Mouse (Mus musculus) erythroblast, adult 5-6 weeks (primary cell): ENCODE results near the gene Cradd. TPM values are rescaled to one million over a fixed set of nuclear protein-coding genes. Genes with fewer than 3 reads are reported as not detected.

ENCODE experiments used
- ATAC-seq: replicated peaks from 2 replicates; pipeline ENCODE4 v1.8.0; 2016; ENCODE audit warnings: moderate number of reproducible peaks, mild to moderate bottlenecking, moderate TSS enrichment, inconsistent platforms; ENCODE audit not compliant: poor library complexity, low FRiP score, severe bottlenecking
- total RNA-seq, 2 experiments: library from RNA; stranded (forward) in 1 of 2; stranded (reverse) in 1 of 2; fragments of 150-400 nt in 1 of 2; fragments of 200-764, 138-1000 nt in 1 of 2; gene quantifications; 2 replicates each; pipeline versions ENCODE4 v1.2.3 to v1.2.4; 2015 to 2017; ENCODE audit warnings: low replicate concordance in 2 of 2

Gene Cradd
- total RNA-seq, 2 experiments from 2014 or later, result 0.09 to 7.1 TPM

GRCm38 (mm10) chr10:95255018-95255680 is 68.8 kb downstream of the Cradd start:
- ATAC-seq, result no peak

GRCm38 (mm10) chr10:95254453-95255001 is 69.4 kb downstream of the Cradd start:
- ATAC-seq, result no peak

DNA sequence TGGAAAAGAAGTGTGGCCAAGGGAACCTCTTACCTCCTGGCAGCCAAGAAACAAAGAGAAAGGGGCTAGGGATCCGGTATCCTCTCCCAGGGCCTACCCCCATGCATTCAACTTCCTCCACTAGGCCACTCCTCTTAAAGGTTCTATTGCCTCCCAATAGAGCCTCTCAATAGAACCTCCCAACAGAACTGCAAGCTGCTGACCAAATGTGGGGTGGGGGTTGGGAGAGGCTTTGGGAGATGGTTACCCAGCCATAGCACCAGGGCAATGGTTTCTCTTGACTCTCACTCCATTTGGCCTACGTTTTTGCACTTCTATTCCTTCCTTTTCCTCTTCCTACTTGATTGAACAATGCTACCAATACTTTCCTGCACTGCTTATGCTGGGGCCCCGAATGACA is 69.9 kb downstream of the Cradd start:
- ATAC-seq, result no peak

- no peak for ATAC-seq
Measured at GRCm38 (mm10) chr10:95251674-95252073, 72.3 kb downstream of the Cradd start.

- no peak for ATAC-seq
Measured at GRCm38 (mm10) chr10:95248362-95248761, 75.6 kb downstream of the Cradd start.

DNA sequence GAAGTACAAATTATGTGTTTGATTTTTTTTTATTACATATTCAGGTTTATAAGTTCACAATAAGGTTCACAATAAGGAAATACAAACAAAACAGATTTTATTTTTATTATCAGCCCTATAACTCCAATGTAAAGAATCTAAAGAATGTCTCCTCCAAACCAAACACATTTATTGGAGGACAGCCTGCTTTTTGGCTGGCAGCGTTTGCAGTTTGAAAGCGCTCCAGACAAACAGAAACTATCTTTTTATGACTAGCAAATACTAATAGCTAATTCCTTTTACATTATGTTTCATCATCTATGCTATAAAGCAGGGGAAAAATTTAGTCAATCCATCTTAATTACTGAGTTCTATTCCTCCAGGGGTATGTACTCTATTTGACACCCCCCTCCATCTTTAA is 77.2 kb downstream of the Cradd start:
- ATAC-seq, result no peak

- no peak for ATAC-seq
Measured at GRCm38 (mm10) chr10:95245680-95245982, 78.3 kb downstream of the Cradd start.

DNA sequence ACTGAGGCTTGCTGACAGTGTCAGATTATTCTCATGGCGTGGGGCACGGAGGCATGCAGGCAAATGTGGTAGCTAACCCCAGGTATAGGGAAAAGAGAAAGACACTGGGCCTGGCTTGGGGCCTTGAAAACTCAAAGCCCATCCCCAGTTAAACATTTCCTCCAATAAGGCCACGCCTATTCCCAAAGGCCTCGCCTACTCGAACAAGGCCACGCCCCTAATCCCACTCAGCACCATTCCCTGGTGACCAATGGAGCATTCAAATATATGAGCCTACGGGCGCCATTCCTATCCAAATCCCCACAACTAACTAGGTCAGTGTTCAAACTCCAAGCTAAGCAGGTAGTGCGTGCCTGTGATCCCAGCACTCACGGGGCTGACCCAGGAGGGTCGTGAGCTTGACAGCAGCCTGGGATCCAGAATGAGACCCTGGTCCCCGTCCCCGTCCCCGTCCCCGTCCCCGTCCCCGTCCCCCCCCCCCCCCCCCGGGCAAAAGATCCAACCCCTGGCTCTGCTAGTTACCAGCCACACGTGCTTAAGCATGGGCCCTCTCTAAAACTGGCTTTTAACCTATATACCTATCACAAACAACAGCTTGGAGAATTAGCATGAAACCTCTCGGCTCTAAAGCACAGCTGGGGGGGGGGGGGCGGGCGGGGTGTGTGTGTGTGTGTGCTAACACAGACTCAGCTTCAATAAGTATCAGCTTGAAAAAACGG is 78.8 kb downstream of the Cradd start:
- ATAC-seq, result no peak

DNA sequence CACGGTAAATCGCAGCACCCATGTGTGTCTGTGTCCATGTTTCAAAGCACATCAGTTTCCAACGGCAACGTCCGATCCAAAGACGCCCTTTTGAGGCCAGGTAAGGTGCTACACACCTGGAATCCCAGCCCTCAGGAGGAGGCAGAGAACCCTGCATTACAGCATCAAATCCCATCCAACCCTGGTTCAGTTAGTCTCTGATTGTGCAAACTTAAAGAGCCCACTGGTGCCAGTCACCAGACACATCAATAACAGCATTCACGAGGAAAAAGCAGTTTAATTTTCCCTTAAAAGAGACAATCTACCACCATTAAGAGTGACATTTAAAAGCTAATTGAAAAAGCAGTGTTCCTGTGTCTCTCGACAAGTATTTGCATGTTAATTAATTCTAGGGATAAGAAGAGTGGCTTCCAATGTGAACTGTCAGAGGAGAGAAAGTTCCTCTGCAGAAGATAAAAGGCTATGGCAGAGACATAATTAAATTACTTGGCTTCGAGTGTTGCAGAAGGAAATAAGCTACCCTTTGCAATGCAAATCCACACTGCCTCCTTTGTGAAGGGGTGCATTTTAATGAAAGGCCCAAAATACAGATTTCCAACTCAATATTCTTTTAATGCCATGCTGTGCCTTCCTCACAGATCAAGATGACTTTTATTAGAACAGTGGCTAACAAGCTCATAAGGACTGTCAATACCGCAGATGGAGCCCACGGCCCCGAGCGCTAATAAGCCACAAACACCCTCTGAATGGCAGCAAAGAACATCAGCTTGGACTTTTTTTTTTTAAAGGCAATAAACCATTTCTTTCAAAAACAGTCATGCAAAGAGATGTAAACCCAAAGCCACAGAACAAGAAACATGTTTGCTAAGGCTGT is 84.5 kb downstream of the Cradd start:
- no peak for ATAC-seq

GRCm38 (mm10) chr10:95238667-95239066 is 85.3 kb downstream of the Cradd start:
- ATAC-seq, result no peak

GRCm38 (mm10) chr10:95236226-95236625 is 87.7 kb downstream of the Cradd start:
- no peak for ATAC-seq

DNA sequence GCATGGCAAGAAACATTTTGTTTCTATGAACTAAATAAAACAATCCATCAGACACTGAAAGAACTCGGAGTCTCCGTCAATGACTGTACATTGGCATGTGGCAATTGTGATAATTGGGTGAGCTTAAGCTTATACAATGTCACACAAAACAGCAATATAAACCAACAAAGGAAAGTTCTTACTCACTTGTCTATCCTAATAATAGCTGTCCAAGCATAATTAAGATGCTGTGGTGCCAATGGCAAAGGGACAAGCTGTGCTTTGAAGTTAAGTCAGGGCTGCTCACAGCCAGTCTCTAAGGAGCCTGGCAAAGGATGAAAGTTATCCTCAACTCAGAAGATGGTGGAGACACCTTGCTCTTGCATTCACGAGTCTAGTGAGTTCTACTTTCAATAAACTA is 89.3 kb downstream of the Cradd start:
- ATAC-seq, result no peak

DNA sequence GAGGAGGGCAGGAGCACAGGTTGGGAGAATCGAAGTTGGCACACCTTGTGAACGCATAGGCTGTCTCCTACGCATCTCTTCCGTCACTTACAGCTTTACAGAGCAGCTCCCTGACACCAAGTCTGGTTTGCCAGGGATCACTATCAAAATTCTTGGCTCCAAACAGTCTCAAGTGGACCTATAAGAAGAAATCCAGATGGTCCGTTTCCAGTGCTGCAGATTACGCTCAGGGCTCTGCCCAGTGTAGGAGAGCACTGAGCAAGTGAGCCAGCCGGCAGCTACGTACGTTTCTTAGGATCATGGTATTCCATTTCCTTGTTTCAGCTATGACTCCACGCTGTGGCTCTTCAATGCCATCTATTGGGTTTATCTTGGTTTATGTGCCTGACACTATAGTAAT is 90.9 kb downstream of the Cradd start:
- no peak for ATAC-seq

- no peak for ATAC-seq
Measured at GRCm38 (mm10) chr10:95232554-95232953, 91.4 kb downstream of the Cradd start.

- no peak for ATAC-seq
Measured at GRCm38 (mm10) chr10:95228192-95228591, 95.7 kb downstream of the Cradd start.

- ATAC-seq, result no peak
Measured at GRCm38 (mm10) chr10:95227590-95227989, 96.3 kb downstream of the Cradd start.

DNA sequence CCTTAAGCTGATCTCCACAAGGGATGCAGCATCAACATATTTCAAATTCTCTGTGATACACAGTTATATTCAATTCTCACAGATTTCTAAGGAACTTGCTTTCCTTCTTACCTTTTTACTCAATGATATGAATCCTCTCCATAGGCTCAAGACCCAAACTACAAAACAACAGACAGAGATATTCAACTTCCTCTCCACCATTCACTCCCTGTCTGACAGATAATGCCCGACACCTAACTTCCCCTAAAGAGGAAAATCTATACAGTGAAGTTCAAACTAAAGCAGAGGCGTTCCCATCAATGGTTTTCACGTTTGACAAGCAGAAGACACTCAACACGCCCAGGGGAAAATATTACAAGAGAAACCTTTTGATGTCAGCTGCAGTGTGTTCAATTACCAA is 97.2 kb downstream of the Cradd start:
- ATAC-seq, result no peak

DNA sequence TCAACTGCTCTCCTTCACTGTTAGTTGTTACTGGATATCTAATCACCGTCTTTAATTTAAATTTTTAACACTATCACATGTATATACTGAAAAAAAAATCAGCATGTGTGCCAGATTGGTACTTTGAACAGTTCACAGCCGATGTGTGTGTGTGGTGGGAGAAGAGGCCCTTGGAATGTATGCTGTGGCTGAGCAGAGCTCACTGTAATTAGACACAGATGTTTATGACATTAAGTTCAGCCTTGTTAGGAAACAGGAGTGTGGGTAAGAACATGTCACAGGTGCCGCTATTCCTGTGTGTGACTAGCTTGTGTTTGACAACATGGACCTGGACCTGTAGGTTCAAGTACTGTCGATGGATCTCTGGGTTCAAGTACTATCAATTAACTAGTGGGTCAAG is 98.9 kb downstream of the Cradd start:
- ATAC-seq, result no peak

- ATAC-seq, result no peak
Measured at GRCm38 (mm10) chr10:95223211-95223610, 100.7 kb downstream of the Cradd start.

- no peak for ATAC-seq
Measured at GRCm38 (mm10) chr10:95221914-95222313, 102.0 kb downstream of the Cradd start.

GRCm38 (mm10) chr10:95220536-95220935 is 103.4 kb downstream of the Cradd start:
- ATAC-seq, result no peak
